Mouse (Mus musculus) cerebellum, adult 18-20 months (tissue): ENCODE measurements at regions not wholly inside any gene's neighbourhood (a gene's known extent, or its start where the extent isn't known, plus 50 kb on each side); places are given as distances from the start of the nearest gene placed in this dataset.

Experiments used
- DNase-seq, 2 experiments: peaks; one replicate each; pipeline ENCODE4 v3.0.0; 2021

- DNase-seq: peak; percentile 49 to 57
Observed at GRCm38 (mm10) chrX:167152611-167153010, 56.5 kb downstream of the Tmsb4x start.

- no peak for DNase-seq
Observed at GRCm38 (mm10) chrX:167151341-167151740, 57.8 kb downstream of the Tmsb4x start.

- no peak for DNase-seq
Observed at GRCm38 (mm10) chrX:167149400-167149799, 59.7 kb downstream of the Tmsb4x start.

GRCm38 (mm10) chrX:167146513-167147360, 62.4 kb downstream of the Tmsb4x start:
- no peak for DNase-seq

- DNase-seq: no peak
Observed at GRCm38 (mm10) chrX:167145508-167146182, 63.5 kb downstream of the Tmsb4x start.

- no peak for DNase-seq
Observed at GRCm38 (mm10) chrX:167139110-167139509, 70.0 kb downstream of the Tmsb4x start.

- no peak for DNase-seq
Observed at GRCm38 (mm10) chrX:167134250-167134649, 74.9 kb downstream of the Tmsb4x start.

- DNase-seq: no peak
Observed at GRCm38 (mm10) chrX:167132989-167133395, 76.1 kb downstream of the Tmsb4x start.

- no peak for DNase-seq
Observed at GRCm38 (mm10) chrX:167131317-167131716, 77.8 kb downstream of the Tmsb4x start.

GRCm38 (mm10) chrX:167130601-167131000, 78.5 kb downstream of the Tmsb4x start:
- DNase-seq: no peak

GRCm38 (mm10) chrX:167119288-167119687, 89.8 kb downstream of the Tmsb4x start:
- DNase-seq: no peak

GRCm38 (mm10) chrX:167115096-167115495, 94.0 kb downstream of the Tmsb4x start:
- DNase-seq: no peak

GRCm38 (mm10) chrX:167111059-167111871, 97.8 kb downstream of the Tmsb4x start:
- no peak for DNase-seq

GRCm38 (mm10) chrX:167108356-167108755, 100.8 kb downstream of the Tmsb4x start:
- DNase-seq: no peak

- no peak for DNase-seq
Observed at GRCm38 (mm10) chrX:167107469-167107868, 101.6 kb downstream of the Tmsb4x start.

GRCm38 (mm10) chrX:167105931-167106417, 103.1 kb downstream of the Tmsb4x start:
- DNase-seq: no peak

- DNase-seq: no peak
Observed at GRCm38 (mm10) chrX:167105354-167105753, 103.8 kb downstream of the Tmsb4x start.

GRCm38 (mm10) chrX:167104247-167104621, 104.9 kb downstream of the Tmsb4x start:
- no peak for DNase-seq

GRCm38 (mm10) chrX:167103501-167104246, 105.4 kb downstream of the Tmsb4x start:
- no peak for DNase-seq

- no peak for DNase-seq
Observed at GRCm38 (mm10) chrX:167101929-167102328, 107.2 kb downstream of the Tmsb4x start.

- no peak for DNase-seq
Observed at GRCm38 (mm10) chrX:167099411-167099810, 109.7 kb downstream of the Tmsb4x start.

- DNase-seq: no peak
Observed at GRCm38 (mm10) chrX:167098914-167099313, 110.2 kb downstream of the Tmsb4x start.
